Mouse (Mus musculus): Measurements from ENCODE around the gene Pld2. TPM values are rescaled to one million over a fixed set of nuclear protein-coding genes. Genes with fewer than 3 reads are reported as not detected.
A peak's percentile ranks its signal among the peaks of the same experiment; 100 is the strongest.

Gene Pld2
- polyA plus RNA-seq, 1 experiment from 2014 or later = 3.4 TPM

- Histone ChIP-seq H3K4me1 (replicated peaks; ENCODE audit: control insufficient read depth, insufficient read depth, low read length) (peaks cover 2% of the 10 kb centered on the region; the same call in 1 of the 2 replicates), H3K36me3 (ENCODE audit: control insufficient read depth, insufficient read depth, low read length) (no peaks in the 10 kb centered on the region), H3K4me3 (ENCODE audit: low read depth, low read length) (no peak overlapping the region), H3K9ac (ENCODE audit: low read depth, low read length) (no peak overlapping the region), H3K9me3 (ENCODE audit: control insufficient read depth, low read length) (no peaks in the 10 kb centered on the region), H3K27me3 (replicated peaks; ENCODE audit: control insufficient read depth, insufficient read depth, low read length) (no peaks in the 10 kb centered on the region), H3K27ac (ENCODE audit: low read depth, low read length) (no peak overlapping the region), H3K4me2 (no peak overlapping the region)
- WGBS = 62% methylated on average over 2 of the region's 2 CpGs
- DNase-seq (ENCODE audit: low spot score) (no peak), ATAC-seq (replicated peaks; ENCODE audit: low FRiP score) (no peak)
These were observed 28.6 kb upstream of the Pld2 start for GRCm38 (mm10) chr11:70511242-70511641.

- no peak overlapping the region for H3K4me2 ChIP-seq
- DNase-seq (ENCODE audit: low spot score) (no peak), ATAC-seq (replicated peaks; ENCODE audit: low FRiP score) (no peak)
- H3K27ac ChIP-seq (ENCODE audit: low read depth, low read length) = no peak overlapping the region
- no peaks in the 10 kb centered on the region for H3K27me3 ChIP-seq (replicated peaks; ENCODE audit: control insufficient read depth, insufficient read depth, low read length)
- H3K4me1 ChIP-seq (replicated peaks; ENCODE audit: control insufficient read depth, insufficient read depth, low read length) = peaks cover 2% of the 10 kb centered on the region; the same call in 1 of the 2 replicates
- no peaks in the 10 kb centered on the region for H3K36me3 ChIP-seq (ENCODE audit: control insufficient read depth, insufficient read depth, low read length)
- WGBS = 87% methylated on average over 7 of the region's 7 CpGs
- no peaks in the 10 kb centered on the region for H3K9me3 ChIP-seq (ENCODE audit: control insufficient read depth, low read length)
- no peak overlapping the region for H3K9ac ChIP-seq (ENCODE audit: low read depth, low read length)
- H3K4me3 ChIP-seq (ENCODE audit: low read depth, low read length) = no peak overlapping the region
These were observed 28.0 kb upstream of the Pld2 start for GRCm38 (mm10) chr11:70511825-70512224.

- Histone ChIP-seq H3K4me3 (ENCODE audit: low read depth, low read length) (no peak overlapping the region), H3K4me1 (replicated peaks; ENCODE audit: control insufficient read depth, insufficient read depth, low read length) (peaks cover 2% of the 10 kb centered on the region; the same call in 1 of the 2 replicates), H3K27ac (ENCODE audit: low read depth, low read length) (no peak overlapping the region), H3K27me3 (replicated peaks; ENCODE audit: control insufficient read depth, insufficient read depth, low read length) (no peaks in the 10 kb centered on the region), H3K4me2 (no peak overlapping the region), H3K36me3 (ENCODE audit: control insufficient read depth, insufficient read depth, low read length) (no peaks in the 10 kb centered on the region), H3K9ac (ENCODE audit: low read depth, low read length) (no peak overlapping the region), H3K9me3 (ENCODE audit: control insufficient read depth, low read length) (no peaks in the 10 kb centered on the region)
- ATAC-seq (replicated peaks; ENCODE audit: low FRiP score) (no peak), DNase-seq (ENCODE audit: low spot score) (no peak)
- WGBS = 73% methylated on average over 7 of the region's 7 CpGs
These were observed 27.0 kb upstream of the Pld2 start for GRCm38 (mm10) chr11:70512709-70513342.

DNA sequence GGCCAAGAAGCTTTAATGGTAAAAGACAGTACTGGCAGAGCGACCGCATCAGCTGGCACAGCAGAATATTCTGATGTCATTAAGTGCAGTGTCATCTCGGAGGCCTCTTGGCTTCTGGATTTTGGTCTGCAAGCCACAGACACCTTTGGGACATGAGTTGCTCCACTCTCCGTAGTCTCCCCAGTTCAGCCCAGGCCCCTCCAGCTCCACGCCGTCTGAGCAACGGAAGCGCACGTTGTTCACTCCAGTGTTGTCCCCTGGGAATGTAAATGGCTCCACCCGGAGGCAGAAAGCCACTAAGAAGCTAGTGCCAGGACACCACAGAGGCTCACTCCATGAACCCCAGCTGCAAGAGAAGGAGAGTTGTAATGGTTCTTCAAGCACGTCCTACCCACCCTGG lies 26.3 kb upstream of the Pld2 start:
- 64% methylated on average over 11 of the region's 11 CpGs for WGBS
- Histone ChIP-seq H3K4me2 (no peak overlapping the region), H3K36me3 (ENCODE audit: control insufficient read depth, insufficient read depth, low read length) (no peaks in the 10 kb centered on the region), H3K4me1 (replicated peaks; ENCODE audit: control insufficient read depth, insufficient read depth, low read length) (peaks cover 9% of the 10 kb centered on the region), H3K27ac (ENCODE audit: low read depth, low read length) (no peak overlapping the region), H3K9me3 (ENCODE audit: control insufficient read depth, low read length) (no peaks in the 10 kb centered on the region), H3K4me3 (ENCODE audit: low read depth, low read length) (no peak overlapping the region), H3K9ac (ENCODE audit: low read depth, low read length) (no peak overlapping the region), H3K27me3 (replicated peaks; ENCODE audit: control insufficient read depth, insufficient read depth, low read length) (no peaks in the 10 kb centered on the region)
- DNase-seq (ENCODE audit: low spot score) (no peak), ATAC-seq (replicated peaks; ENCODE audit: low FRiP score) (no peak)

DNA sequence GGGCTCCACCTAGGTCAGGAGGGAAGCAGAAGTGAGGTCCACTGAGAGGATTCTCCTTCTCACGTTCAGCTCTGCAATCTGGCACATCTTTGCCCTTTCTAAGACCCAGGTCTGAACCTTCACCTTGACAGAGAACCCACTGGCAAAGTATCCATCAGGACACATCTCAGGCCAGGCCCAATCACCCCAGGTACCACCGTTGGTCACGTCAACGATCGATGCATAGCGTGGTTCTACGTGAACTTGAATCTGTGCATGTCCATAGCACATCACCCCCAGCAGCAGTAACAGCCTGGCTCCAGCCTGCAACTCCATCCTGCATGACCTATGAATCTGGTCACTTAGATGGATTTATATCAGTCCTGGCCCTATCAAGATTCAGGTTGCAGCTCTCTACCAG lies 25.6 kb upstream of the Pld2 start, which contains the start of gene Vmo1:
Vmo1 (minus strand) TSS at position 329 of the 400 bp plus-strand sequence.
- no peak within 1 kb of the TSS for H3K4me2 ChIP-seq
- no peak for DNase-seq (ENCODE audit: low spot score)
- H3K4me1 ChIP-seq (replicated peaks; ENCODE audit: control insufficient read depth, insufficient read depth, low read length) = peaks cover 13% of the 10 kb centered on the region
- ATAC-seq (replicated peaks; ENCODE audit: low FRiP score) = no peak
- no peak within 1 kb of the TSS for H3K9ac ChIP-seq (ENCODE audit: low read depth, low read length)
- no peak within 1 kb of the TSS for H3K27ac ChIP-seq (ENCODE audit: low read depth, low read length)
- H3K9me3 ChIP-seq (ENCODE audit: control insufficient read depth, low read length) = no peaks in the 10 kb centered on the region
- 87% methylated on average over 7 of the region's 7 CpGs for WGBS
- H3K4me3 ChIP-seq (ENCODE audit: low read depth, low read length) = no peak within 1 kb of the TSS
- H3K27me3 ChIP-seq (replicated peaks; ENCODE audit: control insufficient read depth, insufficient read depth, low read length) = no peaks in the 10 kb centered on the region
- H3K36me3 ChIP-seq (ENCODE audit: control insufficient read depth, insufficient read depth, low read length) = no peaks in the 10 kb centered on the region

- ATAC-seq (replicated peaks; ENCODE audit: low FRiP score) = no peak
- H3K4me3 ChIP-seq (ENCODE audit: low read depth, low read length) = no peak overlapping the region
- H3K4me2 ChIP-seq = no peak overlapping the region
- peaks cover 12% of the 10 kb centered on the region for H3K27me3 ChIP-seq (replicated peaks; ENCODE audit: control insufficient read depth, insufficient read depth, low read length)
- no peaks in the 10 kb centered on the region for H3K9me3 ChIP-seq (ENCODE audit: control insufficient read depth, low read length)
- H3K9ac ChIP-seq (ENCODE audit: low read depth, low read length) = no peak overlapping the region
- peaks cover 23% of the 10 kb centered on the region for H3K4me1 ChIP-seq (replicated peaks; ENCODE audit: control insufficient read depth, insufficient read depth, low read length)
- no peak for DNase-seq (ENCODE audit: low spot score)
- no peaks in the 10 kb centered on the region for H3K36me3 ChIP-seq (ENCODE audit: control insufficient read depth, insufficient read depth, low read length)
- 21% methylated on average over 2 of the region's 2 CpGs for WGBS
- no peak overlapping the region for H3K27ac ChIP-seq (ENCODE audit: low read depth, low read length)
These were observed 23.5 kb upstream of the Pld2 start for GRCm38 (mm10) chr11:70516352-70516751.

- H3K4me3 ChIP-seq (ENCODE audit: low read depth, low read length) = no peak overlapping the region
- no peaks in the 10 kb centered on the region for H3K9me3 ChIP-seq (ENCODE audit: control insufficient read depth, low read length)
- DNase-seq (ENCODE audit: low spot score) (no peak), ATAC-seq (replicated peaks; ENCODE audit: low FRiP score) (no peak)
- H3K4me1 ChIP-seq (replicated peaks; ENCODE audit: control insufficient read depth, insufficient read depth, low read length) = peaks cover 23% of the 10 kb centered on the region
- H3K4me2 ChIP-seq = peak overlapping the region; percentile 69; the same call in 1 of the 2 replicates
- 36% methylated on average over 1 of the region's 1 CpGs for WGBS
- H3K27me3 ChIP-seq (replicated peaks; ENCODE audit: control insufficient read depth, insufficient read depth, low read length) = peaks cover 12% of the 10 kb centered on the region
- no peak overlapping the region for H3K27ac ChIP-seq (ENCODE audit: low read depth, low read length)
- H3K9ac ChIP-seq (ENCODE audit: low read depth, low read length) = no peak overlapping the region
- H3K36me3 ChIP-seq (ENCODE audit: control insufficient read depth, insufficient read depth, low read length) = no peaks in the 10 kb centered on the region
These were observed 21.4 kb upstream of the Pld2 start for GRCm38 (mm10) chr11:70518436-70518835.

DNA sequence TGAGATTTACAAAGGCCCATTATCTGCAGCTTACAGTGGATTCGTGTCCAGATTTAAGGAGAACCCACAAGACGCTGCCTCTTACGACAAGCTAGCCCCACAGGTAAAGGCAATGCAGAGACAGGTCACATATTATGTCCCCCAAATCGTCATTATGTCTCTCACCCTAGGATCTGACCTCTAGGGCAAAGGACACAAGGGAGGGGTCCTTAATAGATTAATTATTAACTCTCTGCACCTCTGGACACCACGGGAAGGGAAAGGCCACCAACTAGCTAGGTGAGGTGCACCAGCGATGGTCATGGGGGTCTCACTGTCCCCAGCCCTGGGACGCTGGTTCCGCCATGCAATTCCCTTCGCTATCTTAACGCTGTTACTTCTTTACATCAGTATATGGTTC lies 20.9 kb upstream of the Pld2 start, which contains the start of gene Gltpd2:
Gltpd2 (plus strand) TSS at position 274 of the 400 bp plus-strand sequence.
- Histone ChIP-seq H3K4me3 (ENCODE audit: low read depth, low read length) (peak within 1 kb of the TSS; percentile 44), H3K9me3 (ENCODE audit: control insufficient read depth, low read length) (no peaks in the 10 kb centered on the region), H3K4me2 (peak within 1 kb of the TSS; percentile 69), H3K9ac (ENCODE audit: low read depth, low read length) (peak within 1 kb of the TSS; percentile 38), H3K27ac (ENCODE audit: low read depth, low read length) (peak within 1 kb of the TSS; percentile 44), H3K4me1 (replicated peaks; ENCODE audit: control insufficient read depth, insufficient read depth, low read length) (peaks cover 23% of the 10 kb centered on the region), H3K36me3 (ENCODE audit: control insufficient read depth, insufficient read depth, low read length) (no peaks in the 10 kb centered on the region), H3K27me3 (replicated peaks; ENCODE audit: control insufficient read depth, insufficient read depth, low read length) (peaks cover 12% of the 10 kb centered on the region)
- DNase-seq (ENCODE audit: low spot score) (no peak), ATAC-seq (replicated peaks; ENCODE audit: low FRiP score) (0 out of 2 replicates have a peak, but pooled peaks have one; percentile 34)
- 71% methylated on average over 10 of the region's 10 CpGs for WGBS

DNA sequence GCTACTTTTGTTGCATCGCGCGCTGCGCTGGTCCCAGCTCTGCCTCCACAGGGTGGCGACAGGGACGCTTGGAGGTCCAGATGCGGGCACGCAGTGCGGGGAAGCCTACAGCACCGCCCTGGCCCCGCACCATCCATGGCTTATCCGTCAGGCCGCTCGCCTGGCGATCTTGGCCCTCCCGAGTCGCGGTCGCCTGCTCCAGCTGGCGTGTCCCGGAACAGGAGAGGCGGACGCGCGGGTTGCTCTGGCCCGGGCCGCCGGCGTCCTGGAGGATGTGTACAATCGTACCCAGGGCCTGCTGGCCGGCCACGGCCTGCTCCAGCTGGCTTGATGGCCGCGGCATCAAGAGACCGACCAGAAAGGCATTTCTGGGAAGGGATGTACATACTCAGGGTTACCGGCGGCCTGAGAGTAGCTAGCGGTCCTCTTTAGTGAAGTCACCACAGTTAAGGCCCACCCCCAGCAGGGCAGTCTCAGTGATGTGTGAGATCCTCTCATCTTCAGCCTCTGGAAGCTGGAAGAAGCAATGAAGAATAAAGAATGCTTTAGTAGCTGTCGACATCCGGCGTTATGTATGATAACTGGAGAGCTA lies 19.6 kb upstream of the Pld2 start:
- Histone ChIP-seq H3K4me2 (peak overlapping the region; percentile 69), H3K9me3 (ENCODE audit: control insufficient read depth, low read length) (no peaks in the 10 kb centered on the region), H3K9ac (ENCODE audit: low read depth, low read length) (peak overlapping the region; percentile 38), H3K27me3 (replicated peaks; ENCODE audit: control insufficient read depth, insufficient read depth, low read length) (peaks cover 12% of the 10 kb centered on the region), H3K4me1 (replicated peaks; ENCODE audit: control insufficient read depth, insufficient read depth, low read length) (peaks cover 23% of the 10 kb centered on the region), H3K27ac (ENCODE audit: low read depth, low read length) (peak overlapping the region; percentile 44), H3K36me3 (ENCODE audit: control insufficient read depth, insufficient read depth, low read length) (no peaks in the 10 kb centered on the region), H3K4me3 (ENCODE audit: low read depth, low read length) (peak overlapping the region; percentile 44)
- ATAC-seq (replicated peaks; ENCODE audit: low FRiP score) (no peak; the same call in 1 of the 2 replicates), DNase-seq (ENCODE audit: low spot score) (peak; percentile 71)
- WGBS = 16% methylated on average over 41 of the region's 41 CpGs

All from liver, embryonic 11.5 days (tissue).